Mouse (Mus musculus) adrenal gland, adult 2 months (tissue): ENCODE data around the gene Arf4. TPM values are rescaled to one million over a fixed set of nuclear protein-coding genes. Genes with fewer than 3 reads are reported as not detected.
"Not testable (repeated sequence)": the region's sequence is repeated elsewhere in the genome, so short reads cannot be mapped to it uniquely, and the experiment has no call there.

Experiments
- DNase-seq: peaks from one replicate; pipeline ENCODE4 v3.0.0; 2021
- microRNA-seq, 2 experiments: library from miRNA; unstranded; fragments of <30 nt; microRNA quantifications; one replicate each; pipeline ENCODE4 v1.2.0; 2021
- polyA plus RNA-seq: library from polyadenylated mRNA; depleted of rRNA; stranded (reverse); fragments of >200 nt; gene quantifications from 2 replicates; pipeline ENCODE4 v1.2.3, GENCODE M21; 2012; rRNA removed
- total RNA-seq, 2 experiments: library from RNA; stranded (reverse); gene quantifications; 2 replicates each; pipeline ENCODE4 v1.2.3; 2021

Arf4 gene
- total and polyA plus RNA-seq, 3 experiments, result 169 to 432 (median 191) TPM

DNA sequence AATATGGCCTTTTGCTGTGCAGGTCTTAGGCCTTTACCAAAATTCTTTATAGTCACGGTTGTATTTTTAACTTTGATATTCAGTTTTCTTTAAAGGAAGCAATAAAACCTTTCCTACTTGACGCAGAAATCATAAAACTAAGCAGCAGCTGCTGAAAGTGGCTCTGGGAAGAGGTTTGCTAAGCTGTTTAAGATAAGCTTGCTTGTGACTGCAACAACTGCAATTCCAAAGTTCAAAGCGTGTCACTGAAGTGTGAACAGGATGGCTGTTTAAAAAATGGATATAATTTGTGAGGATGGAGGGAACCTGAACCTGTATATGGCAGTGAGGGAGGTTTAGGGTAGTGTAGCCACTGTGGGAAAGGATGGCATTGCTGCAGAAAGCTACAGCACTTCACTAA is 24.1 kb downstream of the Arf4 start:
- no peak for DNase-seq

DNA sequence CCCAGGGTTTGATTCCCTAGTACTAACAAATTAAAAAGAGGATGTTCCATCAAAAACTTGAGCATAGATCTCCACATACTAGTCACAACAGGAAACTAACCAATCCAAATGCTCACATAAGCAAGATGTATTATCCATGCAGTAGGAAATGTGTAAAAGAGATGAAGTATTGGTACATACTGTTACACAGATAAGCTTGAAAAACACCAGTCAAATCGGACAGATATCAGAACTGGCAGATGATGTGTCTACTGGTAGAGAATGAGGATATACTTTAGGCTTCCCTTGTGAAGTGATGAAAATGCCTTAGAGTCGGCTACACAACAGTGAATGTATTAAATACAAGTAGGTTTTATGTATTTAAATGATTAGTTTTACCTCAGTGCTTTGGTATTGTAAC is 24.6 kb downstream of the Arf4 start:
- DNase-seq, result no peak

DNA sequence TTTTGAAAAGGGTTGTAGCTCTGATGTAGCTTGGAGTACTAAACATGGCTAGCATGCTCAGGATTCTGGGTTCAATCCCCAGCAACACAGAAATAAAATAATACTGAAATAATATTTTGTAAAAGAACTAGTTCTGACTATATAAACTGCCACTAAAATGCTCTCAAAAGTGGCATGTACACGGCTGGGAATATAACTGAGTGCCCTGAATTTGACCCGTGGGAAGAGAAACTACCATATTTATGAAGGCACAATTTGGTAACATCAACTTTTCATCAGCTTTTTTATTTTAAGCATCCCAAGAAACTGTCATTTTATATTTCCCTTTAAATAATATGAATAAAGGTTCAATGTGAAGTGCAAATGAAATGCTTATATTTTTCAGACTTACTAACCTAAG is 26.0 kb downstream of the Arf4 start:
- no peak for DNase-seq

DNA sequence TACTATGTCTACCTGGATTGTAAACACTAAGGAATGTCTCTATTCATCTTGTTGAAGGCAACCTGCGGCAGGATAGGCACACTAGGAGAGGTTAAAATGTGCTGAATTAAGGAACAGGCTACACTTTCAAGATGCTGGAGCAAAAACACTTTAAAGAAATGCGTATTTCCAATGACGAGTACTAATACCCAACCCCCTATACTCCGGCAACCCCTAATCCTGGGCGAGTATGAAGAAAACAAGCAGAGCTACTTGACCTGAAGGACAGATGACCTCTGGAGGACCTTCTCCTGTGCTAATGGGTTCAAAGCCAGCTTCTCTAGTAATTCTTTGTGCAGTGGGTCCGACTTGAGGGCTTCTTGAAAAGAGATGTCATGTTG is 30.1 kb downstream of the Arf4 start:
- no peak for DNase-seq

DNA sequence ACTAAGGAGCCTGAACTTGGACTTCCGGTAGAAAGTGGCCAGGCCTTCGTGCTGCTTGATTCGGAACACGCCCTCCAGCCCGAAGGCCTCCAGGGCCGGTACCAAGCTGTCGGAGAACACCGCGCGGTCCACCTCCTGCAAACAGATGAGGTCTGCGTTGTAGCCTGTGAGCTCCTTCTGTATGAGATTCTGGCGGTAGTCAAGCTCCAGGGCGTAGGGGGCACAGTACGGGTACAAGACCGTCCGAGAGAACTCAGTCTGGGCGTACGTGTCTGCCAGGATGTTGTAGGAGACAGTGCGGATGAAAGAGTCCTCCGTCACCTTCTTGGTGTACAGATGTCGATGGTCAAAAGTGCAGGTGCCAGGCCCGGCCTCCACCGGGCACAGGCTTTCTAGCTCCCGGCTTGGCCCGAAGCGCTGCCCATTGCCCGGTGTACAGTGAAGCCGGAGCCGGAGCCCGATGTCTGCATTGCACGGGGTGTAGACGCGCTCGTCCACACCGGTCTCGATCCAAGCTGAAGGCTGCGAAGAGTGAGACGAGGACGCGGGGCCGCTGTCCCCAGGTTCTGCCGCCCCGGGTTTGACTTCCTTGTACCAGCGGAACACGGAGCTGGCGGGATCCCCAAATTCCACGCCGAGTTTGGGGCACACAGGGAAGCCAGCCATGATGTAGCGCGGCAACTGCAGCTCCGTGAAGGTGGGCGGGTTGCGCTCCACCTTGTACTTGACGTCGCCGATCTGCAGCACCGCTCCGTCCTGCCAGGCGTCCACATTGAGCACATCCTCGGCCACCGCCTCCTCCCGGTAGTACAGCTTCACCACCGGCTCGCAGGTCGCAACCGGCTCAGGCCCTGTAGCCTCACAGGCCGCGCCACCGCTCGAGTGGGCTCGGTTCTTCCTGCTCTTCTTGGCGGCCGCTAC is 30.8 kb downstream of the Arf4 start:
- DNase-seq, result peak; percentile 46

DNA sequence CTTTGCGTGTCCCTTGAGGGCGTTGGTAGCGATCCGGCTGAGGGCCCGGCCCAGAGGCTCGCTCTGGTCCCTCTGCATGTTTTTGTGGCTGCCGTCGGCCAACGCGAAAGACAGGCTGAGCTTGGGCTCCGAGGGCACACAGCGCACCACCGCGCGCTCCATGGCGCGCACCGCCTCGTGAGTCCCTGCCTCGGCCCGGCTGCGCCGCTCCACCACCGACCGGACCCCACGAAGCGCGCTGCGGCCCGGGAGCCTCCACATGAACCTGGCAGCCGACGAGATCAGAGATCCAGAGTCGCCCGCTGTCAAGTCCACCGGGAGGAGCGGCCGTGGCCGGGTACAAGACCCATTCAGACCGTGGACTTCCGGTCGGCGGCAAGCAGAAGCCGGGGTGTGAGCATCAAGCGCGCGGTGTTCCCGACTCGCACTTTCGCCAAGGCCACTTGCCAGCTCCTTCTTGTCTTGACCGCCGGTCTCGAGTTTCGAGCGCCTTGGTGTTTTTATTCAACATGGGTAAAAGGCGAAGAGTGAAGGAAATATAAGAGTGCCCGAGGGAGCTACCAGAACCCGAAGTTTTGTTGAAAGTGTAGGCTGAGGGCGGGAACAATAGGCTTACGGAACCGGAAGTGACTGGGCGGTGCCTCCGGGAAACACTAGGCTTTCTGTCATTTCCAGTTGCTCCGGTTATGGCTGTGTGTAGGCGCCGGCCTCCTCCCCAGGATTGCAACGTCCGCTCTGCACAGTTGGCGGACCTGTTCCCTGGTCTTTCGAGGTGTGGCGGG is 31.6 kb downstream of the Arf4 start, which contains the start of gene Pde12:
TSS of gene Pde12 (minus strand) at position 592 of the 782 bp plus-strand sequence.
- DNase-seq, result peak; percentile 90

DNA sequence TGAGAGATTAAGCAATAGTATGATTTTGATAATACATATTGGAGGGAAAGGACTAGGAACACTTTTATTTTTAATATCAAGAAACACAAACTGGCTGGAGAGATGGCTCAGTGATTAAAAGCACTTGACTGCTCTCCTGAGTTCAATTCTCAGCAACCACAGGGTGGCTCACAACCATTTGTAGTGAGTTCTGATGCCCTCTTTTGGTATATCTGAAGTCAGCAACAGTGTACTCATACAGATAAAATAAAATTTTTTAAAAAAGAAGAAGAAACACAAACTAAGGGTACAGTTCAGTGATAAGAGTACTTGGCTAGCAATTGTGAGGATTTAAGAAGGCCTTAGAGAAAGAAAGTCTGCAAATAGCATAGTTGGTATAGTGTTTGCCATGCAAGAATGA is 33.1 kb downstream of the Arf4 start:
- DNase-seq, result no peak

DNA sequence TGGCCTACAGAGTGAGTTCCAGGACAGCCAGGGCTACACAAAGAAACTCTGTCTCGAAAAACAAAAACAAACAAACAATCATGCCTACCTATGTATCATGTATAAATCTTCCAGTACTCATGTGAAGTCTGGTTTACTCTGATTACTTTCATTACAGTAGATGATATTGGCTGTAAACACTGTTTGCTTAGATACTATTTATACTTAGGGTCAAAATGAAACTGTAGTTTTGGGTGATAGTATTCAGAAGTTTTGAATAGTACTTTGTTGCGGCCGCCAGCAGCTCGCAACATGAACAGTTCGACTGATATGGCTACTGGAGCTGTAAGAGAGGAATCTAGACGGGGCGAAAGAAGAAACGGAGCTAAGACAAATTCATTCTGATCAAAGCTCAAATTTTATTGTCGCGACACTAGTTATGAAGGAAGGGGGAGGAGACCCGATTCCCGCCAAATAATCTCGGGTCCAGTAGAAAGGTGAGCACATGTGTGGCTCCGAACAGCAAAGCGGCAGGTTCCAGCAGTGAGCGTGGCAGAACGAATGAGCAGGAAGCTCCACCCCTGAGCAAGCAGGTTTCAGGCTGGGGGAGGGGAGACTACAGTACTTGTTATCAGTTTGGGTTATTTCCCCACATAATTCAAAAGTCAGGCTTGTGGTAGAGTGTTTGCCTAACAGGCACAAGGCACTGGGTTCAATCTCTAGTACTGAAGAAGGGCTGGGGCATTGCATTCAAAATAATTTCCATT is 34.2 kb downstream of the Arf4 start:
- DNase-seq, result not testable (repeated sequence)

DNA sequence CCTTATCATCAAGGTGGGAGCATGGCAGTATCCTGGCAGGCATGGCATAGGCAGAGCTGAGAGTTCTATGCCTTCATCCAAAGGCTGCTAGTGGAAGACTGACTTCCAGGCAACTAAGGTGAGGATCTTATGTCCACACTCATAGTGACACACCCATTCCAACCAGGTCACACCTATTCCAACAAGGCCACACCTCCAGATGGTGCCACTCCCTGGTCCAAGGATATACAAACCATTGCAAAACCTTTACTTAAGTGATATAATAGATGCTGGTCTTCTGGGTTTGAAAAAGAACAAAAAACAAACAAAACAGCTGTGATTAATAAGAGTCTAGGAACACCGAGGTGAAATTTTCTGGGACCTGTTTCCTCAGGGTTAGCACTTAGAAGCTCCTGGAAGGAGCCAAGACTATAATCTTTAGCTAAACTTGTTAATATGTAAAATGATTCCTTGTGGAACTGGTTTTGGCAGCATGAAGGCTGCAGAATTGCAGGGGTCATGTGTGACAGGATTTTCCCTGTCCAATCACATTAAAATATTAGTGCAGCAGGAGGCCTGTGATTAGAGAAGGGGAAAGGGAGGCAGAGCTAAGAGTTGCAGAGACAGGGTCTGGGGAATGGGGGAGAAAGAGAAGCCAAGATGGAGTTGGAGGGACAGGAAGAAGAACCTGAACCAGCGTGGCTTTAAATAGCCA is 36.7 kb downstream of the Arf4 start:
- not testable (repeated sequence) for DNase-seq

DNA sequence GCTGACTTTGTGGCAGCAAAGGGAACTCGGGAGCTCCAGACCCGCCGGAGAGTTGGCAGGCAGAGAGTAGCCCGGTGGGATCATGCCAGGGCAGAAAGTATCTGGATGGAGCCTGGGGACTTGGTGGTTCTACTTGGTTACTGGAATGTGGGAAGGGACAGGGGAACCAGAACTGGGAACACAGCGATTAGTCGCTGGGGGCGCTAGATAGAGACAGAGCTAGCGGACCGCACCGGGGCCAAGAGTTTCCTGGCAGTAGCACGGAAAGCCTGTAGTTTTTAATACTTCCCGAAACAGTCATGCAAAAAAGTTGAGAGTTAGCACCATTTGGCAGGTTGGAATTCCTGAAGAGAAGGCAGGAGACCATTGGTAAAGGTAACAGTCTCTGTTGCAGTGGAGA is 37.5 kb downstream of the Arf4 start:
- DNase-seq, result peak; percentile 30

DNA sequence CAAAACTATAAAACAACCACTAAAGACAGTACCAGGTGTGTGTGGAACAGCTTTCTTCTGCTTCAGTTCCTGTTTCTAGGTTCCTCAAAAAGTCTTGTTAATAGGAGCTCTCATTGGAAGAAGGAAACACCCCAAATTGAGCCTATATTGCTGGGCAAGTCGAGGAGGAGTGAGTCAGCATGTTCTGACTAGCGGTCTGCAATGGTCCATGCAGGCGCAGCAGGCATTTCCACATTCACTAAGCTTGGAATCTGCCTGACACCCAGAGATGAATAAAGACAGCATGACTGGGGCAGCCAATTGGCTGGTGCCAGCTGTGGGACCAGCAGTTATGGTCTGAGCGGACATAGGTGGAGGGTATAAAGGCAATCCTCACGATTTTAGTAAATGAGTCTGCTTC is 37.9 kb downstream of the Arf4 start:
- DNase-seq, result no peak

DNA sequence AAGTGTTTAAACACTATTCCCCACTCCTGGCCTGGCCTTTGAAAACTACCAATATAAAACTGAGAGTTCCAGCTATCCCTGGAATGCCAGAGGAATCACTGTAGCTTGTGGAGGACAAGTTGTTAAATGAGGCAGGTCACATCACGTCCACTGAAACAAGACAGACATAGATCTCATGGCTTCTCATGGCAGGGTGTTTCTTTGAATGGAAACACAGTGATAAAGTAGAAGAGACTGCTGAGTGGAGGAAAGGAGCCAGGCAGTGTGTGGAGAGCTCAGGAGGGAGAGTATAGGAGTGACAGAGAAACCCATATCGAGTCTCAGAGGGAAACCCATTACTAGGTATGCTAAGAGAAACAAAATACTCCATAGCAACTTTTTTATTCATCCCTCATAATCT is 52.9 kb downstream of the Arf4 start:
- no peak for DNase-seq

DNA sequence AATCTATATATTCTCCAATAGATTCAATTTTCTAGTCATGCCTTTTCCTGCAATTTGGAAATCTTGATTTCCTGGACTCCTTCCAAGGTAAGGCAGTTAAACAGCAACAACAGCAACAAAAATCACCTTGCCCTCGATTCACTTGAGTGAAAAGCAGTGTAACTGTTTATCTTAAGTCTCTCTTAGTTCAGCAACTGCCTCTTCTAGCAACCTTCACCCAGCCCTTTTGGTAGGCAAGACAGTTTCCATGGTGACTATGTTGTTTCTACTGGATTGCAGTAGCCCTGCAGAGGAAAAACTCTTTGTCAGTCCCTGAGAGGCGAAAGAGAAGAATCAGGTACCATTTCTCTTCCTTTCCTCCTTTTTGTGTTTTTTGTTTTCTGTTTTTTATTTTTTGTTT is 53.5 kb downstream of the Arf4 start:
- no peak for DNase-seq

DNA sequence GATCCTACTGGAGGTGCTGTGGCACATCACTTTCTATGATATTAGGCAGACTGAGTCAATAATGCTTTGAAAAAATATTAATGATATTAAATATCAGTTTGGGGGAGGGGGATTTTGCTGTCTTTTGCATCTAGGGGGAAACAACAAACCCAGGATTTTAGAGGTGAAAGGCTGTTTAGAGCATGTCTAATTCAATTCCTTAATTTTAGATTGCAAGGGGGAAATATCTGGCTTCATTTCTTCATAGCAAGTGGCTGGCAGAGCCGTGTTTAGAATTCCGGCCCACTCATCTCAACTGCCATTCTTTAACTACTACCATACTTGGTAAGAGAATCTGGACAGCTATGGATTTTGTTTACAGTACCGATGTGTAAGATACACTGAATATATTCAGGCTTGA is 55.1 kb downstream of the Arf4 start, which contains the start of gene Dnah12:
TSS of gene Dnah12 (plus strand) at position 301 of the 400 bp plus-strand sequence.
- DNase-seq, result no peak

DNA sequence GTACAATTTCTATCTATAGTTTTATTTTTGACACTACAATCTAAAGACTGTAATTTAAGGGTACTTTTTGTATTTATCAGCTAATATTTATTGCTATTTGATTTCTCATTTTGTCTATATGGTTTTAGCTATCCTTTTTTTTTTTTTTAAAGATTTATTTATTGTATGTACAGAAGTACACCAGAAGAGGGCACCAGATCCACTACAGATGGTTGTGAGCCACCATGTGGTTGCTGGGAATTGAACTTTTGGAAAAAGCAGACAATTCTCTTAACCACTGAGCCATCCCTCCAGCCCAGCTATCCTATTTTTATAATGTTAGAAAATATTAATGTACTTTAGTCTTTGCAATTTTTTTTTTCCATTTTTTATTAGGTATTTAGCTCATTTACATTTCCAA is 60.0 kb downstream of the Arf4 start:
- no peak for DNase-seq

DNA sequence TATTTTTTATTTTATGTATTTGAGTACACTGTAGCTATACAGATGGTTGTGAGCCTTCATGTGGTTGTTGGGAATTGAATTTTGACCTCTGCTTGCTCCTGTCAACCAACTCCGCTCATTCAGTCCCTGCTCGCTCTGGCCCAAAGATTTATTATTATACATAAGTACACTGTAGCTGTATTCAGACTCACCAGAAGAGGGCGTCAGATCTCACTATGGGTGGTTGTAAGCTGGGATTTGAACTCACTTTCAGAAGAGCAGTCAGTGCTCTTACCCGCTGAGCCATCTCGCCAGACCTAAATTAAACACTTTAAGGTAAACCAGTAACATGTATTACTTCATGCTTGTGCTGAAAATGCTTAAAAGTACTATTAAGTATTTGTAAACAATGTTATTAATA is 67.4 kb downstream of the Arf4 start:
- DNase-seq, result not testable (repeated sequence)

Small RNA genes lying within 50 kb of the gene (microRNA-seq; reads per million reads assigned to microRNA genes)
- 0 to 0.41 reads per million in 2 experiments for gene Mir7672

Other genes with a start within 250 kb of the Arf4 start
- gene Slmap, start 103.1 kb upstream of the Arf4 start, total RNA-seq, result 10 to 100 TPM; 87.7 to 90.0 TPM
- 54.3 and 54.4 TPM in 2 replicates for gene Slmap, start 103.1 kb upstream of the Arf4 start, polyA plus RNA-seq
- gene Dennd6a, start 64.2 kb upstream of the Arf4 start, total RNA-seq, result 10 to 100 TPM; 33.3 to 36.4 TPM
- 11.7 and 11.8 TPM in 2 replicates for gene Dennd6a, start 64.2 kb upstream of the Arf4 start, polyA plus RNA-seq
- 10 to 100 TPM in 1 of 2 experiments, 1 to 10 TPM in 1; 9.1 to 11.4 TPM for gene Pde12, start 31.8 kb downstream of the Arf4 start, total RNA-seq
- 7.1 and 7.5 TPM in 2 replicates for gene Pde12, start 31.8 kb downstream of the Arf4 start, polyA plus RNA-seq
- under 1 TPM; 0.03 to 0.06 TPM for gene Dnah12, start 55.2 kb downstream of the Arf4 start, total RNA-seq
- not detected in 2 replicates for gene Dnah12, start 55.2 kb downstream of the Arf4 start, polyA plus RNA-seq